9 mouse cellular contexts compared by ENCODE assay signal in genomic region chr5:137645652-137646091, GRCm38 (mm10). TPM values are rescaled to one million over a fixed set of nuclear protein-coding genes. Genes with fewer than 3 reads are reported as not detected.
A peak's percentile ranks its signal among the peaks of the same experiment; 100 is the strongest.
DNase-seq lines count a peak whose midpoint lies in the region; ATAC-seq and TF ChIP-seq lines count a peak whose summit lies in the region.
"Had no signal": no experiment of that assay in that cellular context is flagged by ENCODE, and none has a peak within 500 bp of the region (broad histone marks: within the 10 kb centered on the region; RNA-seq: fewer than 3 reads in every experiment).

Gene Irs3 (minus strand): TSS chr5:137645714.

- H3K4me3 ChIP-seq in heart, adult 2 months, result peak within 1 kb of the TSS; percentile 42
- H3K4me3 ChIP-seq in forebrain, embryonic 12.5 days (replicated peaks), result peak within 1 kb of the TSS; percentile 28
- peak within 1 kb of the TSS; percentile 41 for H3K4me3 ChIP-seq in intestine, embryonic 16.5 days (ENCODE audit: low read length)
- H3K4me3 ChIP-seq in lung, adult 2 months (replicated peaks; ENCODE audit: extremely low read depth, low read depth, low read length), result peak within 1 kb of the TSS; percentile 20

- peak within 1 kb of the TSS; percentile 49 for H3K9ac ChIP-seq in heart, adult 2 months (ENCODE audit: low read depth, low read length)
- no peak within 1 kb of the TSS for H3K9ac ChIP-seq in forebrain, embryonic 12.5 days
- H3K9ac ChIP-seq in intestine, embryonic 16.5 days (ENCODE audit: low read depth, low read length), result peak within 1 kb of the TSS; percentile 58; the same call in 1 of the 2 replicates

- TF ChIP-seq CTCF in heart, adult 2 months (IDR thresholded peaks at IDR 0.05), result no peak
- TF ChIP-seq CTCF in lung, adult 2 months (IDR thresholded peaks at IDR 0.05; ENCODE audit: insufficient read depth, low read length), result no peak

- intact Hi-C loops in heart, adult 2 months (cut with DNase I), result no loop called here
- intact Hi-C loops in heart, postnatal 14 days (cut with DNase I), result no loop called here

- H3K79me2 ChIP-seq in heart, adult 2 months (replicated peaks; ENCODE audit: control insufficient read depth, insufficient read depth, low read length), result no peaks in the 10 kb centered on the region

- H3K36me3 ChIP-seq in heart, adult 2 months (ENCODE audit: control insufficient read depth, insufficient read depth, low read length), result no peaks in the 10 kb centered on the region
- peaks cover 20% of the 10 kb centered on the region for H3K36me3 ChIP-seq in forebrain, embryonic 12.5 days (replicated peaks)
- H3K36me3 ChIP-seq in intestine, embryonic 16.5 days (ENCODE audit: control insufficient read depth, insufficient read depth, low read length), result peaks cover 11% of the 10 kb centered on the region
- H3K36me3 ChIP-seq in splenic B cell, adult 2 months (ENCODE audit: control insufficient read depth, insufficient read depth, low read length, poor library complexity, severe bottlenecking), result peaks cover 9% of the 10 kb centered on the region

- DNase-seq in heart, adult 2 months, result peak; percentile 56 to 62
- DNase-seq in heart, postnatal 14 days, result no peak
- DNase-seq in lung, adult 2 months, result no peak
- DNase-seq in splenic B cell, adult 2 months (ENCODE audit: low read depth, low spot score), result peak; percentile 47
- DNase-seq in left cerebral cortex, adult 11 months (ENCODE audit: low spot score), result no peak

- H3K4me1 ChIP-seq in heart, adult 2 months (ENCODE audit: control insufficient read depth, insufficient read depth, low read length), result no peaks in the 10 kb centered on the region
- peaks cover 20% of the 10 kb centered on the region for H3K4me1 ChIP-seq in forebrain, embryonic 12.5 days
- peaks cover 30% of the 10 kb centered on the region for H3K4me1 ChIP-seq in intestine, embryonic 16.5 days (ENCODE audit: control insufficient read depth, insufficient read depth, low read length)
- H3K4me1 ChIP-seq in lung, adult 2 months (ENCODE audit: control insufficient read depth, insufficient read depth, low read length), result no peaks in the 10 kb centered on the region

- no peaks in the 10 kb centered on the region for H3K9me3 ChIP-seq in forebrain, embryonic 12.5 days
- H3K9me3 ChIP-seq in intestine, embryonic 16.5 days (ENCODE audit: control insufficient read depth, low read length), result no peaks in the 10 kb centered on the region

- H3K4me2 ChIP-seq in forebrain, embryonic 12.5 days, result peak within 1 kb of the TSS; percentile 42
- peak within 1 kb of the TSS; percentile 63 for H3K4me2 ChIP-seq in intestine, embryonic 16.5 days (ENCODE audit: low read depth, low read length)

- TF ChIP-seq EP300 in heart, adult 2 months (IDR thresholded peaks at IDR 0.05; ENCODE audit: insufficient read depth, low read depth, low read length), result no peak

- peak; percentile 63; the same call in 1 of the 2 replicates for TF ChIP-seq POLR2A in heart, adult 2 months (IDR thresholded peaks at IDR 0.05; ENCODE audit: insufficient read depth, low read depth, low read length)
- peak; percentile 50; the same call in 1 of the 2 replicates for TF ChIP-seq POLR2A in lung, adult 2 months (IDR thresholded peaks at IDR 0.05; ENCODE audit: borderline replicate concordance, extremely low read depth, low read depth, low read length)

- H3K27ac ChIP-seq in heart, adult 2 months, result peak within 1 kb of the TSS; percentile 54
- no peak within 1 kb of the TSS for H3K27ac ChIP-seq in forebrain, embryonic 12.5 days
- no peak within 1 kb of the TSS for H3K27ac ChIP-seq in intestine, embryonic 16.5 days (ENCODE audit: low read length)

- no peaks in the 10 kb centered on the region for H3K27me3 ChIP-seq in heart, adult 2 months (ENCODE audit: control insufficient read depth, insufficient read depth, low read length)
- H3K27me3 ChIP-seq in forebrain, embryonic 12.5 days, result peaks cover 57% of the 10 kb centered on the region
- H3K27me3 ChIP-seq in intestine, embryonic 16.5 days (replicated peaks; ENCODE audit: control insufficient read depth, insufficient read depth, low read length), result peaks cover 14% of the 10 kb centered on the region
- no peaks in the 10 kb centered on the region for H3K27me3 ChIP-seq in splenic B cell, adult 2 months (ENCODE audit: control insufficient read depth, insufficient read depth, low read length, poor library complexity, severe bottlenecking)
- H3K27me3 ChIP-seq: Patski had no signal

- WGBS in heart, adult 2 months, result 39% methylated on average over 11 of the region's 11 CpGs
- WGBS in forebrain, embryonic 12.5 days, result 19% methylated on average over 11 of the region's 11 CpGs
- WGBS in intestine, embryonic 16.5 days, result 38% methylated on average over 11 of the region's 11 CpGs
- WGBS in lung, adult 2 months, result 30% methylated on average over 11 of the region's 11 CpGs

- ATAC-seq in forebrain, embryonic 12.5 days (ENCODE audit: low FRiP score), result no peak
- ATAC-seq in intestine, embryonic 16.5 days, result 0 out of 2 replicates have a peak, but pooled peaks have one; percentile 13
- ATAC-seq in cerebellum, adult (ENCODE audit: insufficient number of reproducible peaks, low FRiP score, low TSS enrichment), result no peak
- ATAC-seq: Patski had no signal

RNA-seq across cellular contexts. Expression of gene Irs3, which starts in this region (rescaled TPM):
- total RNA-seq in heart, adult 2 months (2021), result under 1 TPM; 0.34 to 0.73 TPM
- 0.91 and 2.2 TPM in 2 replicates for polyA plus RNA-seq in heart, adult 2 months (2012; rRNA removed)
- total RNA-seq in heart, postnatal 14 days (2021), result under 1 TPM; 0.15 to 0.57 TPM
- polyA plus RNA-seq in forebrain, embryonic 12.5 days (2016; fragmentation: Nextera tagmentation; extraction: Ambion mirVana), result not detected in 2 replicates
- 0.23 and 0.27 TPM in 2 replicates for polyA plus RNA-seq in intestine, embryonic 16.5 days (2015; fragmentation: Nextera tagmentation; extraction: Ambion mirVana)
- polyA plus RNA-seq in lung, adult 2 months (2012; rRNA removed), result 3.6 and 4.4 TPM in 2 replicates

Comparison
In these comparisons a context has a peak if more than half of its experiments do, and no peak if none do; other contexts are left out.
1. DNase-seq: peak in heart, adult 2 months (2 of 2) and splenic B cell, adult 2 months (single experiment); none in heart, postnatal 14 days (0 of 2), lung, adult 2 months (single experiment) and left cerebral cortex, adult 11 months (single experiment).
2. Peak in ATAC-seq, H3K4me3 ChIP-seq, H3K9ac ChIP-seq and H3K4me2 ChIP-seq in intestine, embryonic 16.5 days; RNA of the gene not detected or under 1 TPM.
3. Peak in every context shown above with its lines, with median percentiles within 50 percentile points of each other: H3K4me3 ChIP-seq.